Mouse (Mus musculus) left cerebral cortex, postnatal 14 days (tissue): Measurements from ENCODE around the gene Acox3. TPM values are rescaled to one million over a fixed set of nuclear protein-coding genes. Genes with fewer than 3 reads are reported as not detected.
A peak's percentile ranks its signal among the peaks of the same experiment; 100 is the strongest.
"Not testable (repeated sequence)": the region's sequence is repeated elsewhere in the genome, so short reads cannot be mapped to it uniquely, and the experiment has no call there.

Experiments used
- DNase-seq, 2 experiments: peaks; one replicate each; pipeline ENCODE4 v3.0.0; 2021 to 2022; ENCODE audit warnings: low spot score in 2 of 2, mixed read lengths in 1 of 2
- intact Hi-C: fragments of 180-260 bp; cut with DNase I; formaldehyde crosslinking; loops from one replicate; pipeline ENCODE4 v1.15.1; 2025
- total RNA-seq, 2 experiments: library from RNA; stranded (reverse); gene quantifications; 2 replicates each; pipeline ENCODE4 v1.2.3; 2021

Acox3 gene
- total RNA-seq, 2 experiments from 2014 or later: 24.8 to 29.5 TPM

- intact Hi-C loops: no loop called here
- DNase-seq: peak; percentile 87 to 92
Observed at GRCm38 (mm10) chr5:35574653-35575599, 7.9 kb upstream of the Acox3 start, which contains the start of gene Trmt44. TSS of gene Trmt44 (minus strand) at chr5:35575070.

- intact Hi-C loops: no loop called here
- DNase-seq: no peak
Observed at GRCm38 (mm10) chr5:35576409-35577020, 6.3 kb upstream of the Acox3 start.

GRCm38 (mm10) chr5:35578411-35578810 lies 4.4 kb upstream of the Acox3 start:
- intact Hi-C loops: no loop called here
- DNase-seq: no peak

GRCm38 (mm10) chr5:35579247-35579893 lies 3.5 kb upstream of the Acox3 start:
- no peak for DNase-seq
- intact Hi-C loops: no loop called here

- intact Hi-C loops: loop anchor here (10.0 kb wide), 1 partner anchor 284 kb away; no protein-coding TSS in a partner anchor
- no peak for DNase-seq
Observed at GRCm38 (mm10) chr5:35580156-35580922, 2.5 kb upstream of the Acox3 start.

GRCm38 (mm10) chr5:35583221-35583783 lies 462 bp downstream of the Acox3 start:
- intact Hi-C loops: loop anchor here (10.0 kb wide), 1 partner anchor 281 kb away; no protein-coding TSS in a partner anchor
- DNase-seq: no peak

- DNase-seq: not testable (repeated sequence)
- intact Hi-C loops: loop anchor here (10.0 kb wide), 1 partner anchor 281 kb away; no protein-coding TSS in a partner anchor
Observed at GRCm38 (mm10) chr5:35584259-35584658, 1.4 kb downstream of the Acox3 start.

- no peak for DNase-seq
- intact Hi-C loops: no loop called here
Observed at GRCm38 (mm10) chr5:35591497-35591896, 8.7 kb downstream of the Acox3 start.

- intact Hi-C loops: no loop called here
- DNase-seq: no peak
Observed at GRCm38 (mm10) chr5:35592081-35592736, 9.4 kb downstream of the Acox3 start.

GRCm38 (mm10) chr5:35592824-35593223 lies 10.0 kb downstream of the Acox3 start:
- intact Hi-C loops: no loop called here

GRCm38 (mm10) chr5:35593272-35593671 lies 10.4 kb downstream of the Acox3 start:
- intact Hi-C loops: no loop called here
- no peak for DNase-seq

More at GRCm38 (mm10) chr5:35592824-35593223, 10.0 kb downstream of the Acox3 start:
- no peak for DNase-seq

- intact Hi-C loops: loop anchor here (1.0 to 5.0 kb wide), 2 partner anchors 103 to 120 kb away; no protein-coding TSS in a partner anchor
- DNase-seq: no peak
Observed at GRCm38 (mm10) chr5:35594768-35595167, 11.9 kb downstream of the Acox3 start.

GRCm38 (mm10) chr5:35595706-35596105 lies 12.9 kb downstream of the Acox3 start:
- intact Hi-C loops: loop anchor here (1.0 to 5.0 kb wide), 3 partner anchors 86 to 119 kb away; no protein-coding TSS in a partner anchor
- DNase-seq: peak; percentile 72 to 85

GRCm38 (mm10) chr5:35596169-35597160 lies 13.6 kb downstream of the Acox3 start:
- no peak for DNase-seq
- intact Hi-C loops: loop anchor here (1.0 to 5.0 kb wide), 2 partner anchors 85 to 101 kb away; no protein-coding TSS in a partner anchor

GRCm38 (mm10) chr5:35600233-35600632 lies 17.4 kb downstream of the Acox3 start:
- intact Hi-C loops: no loop called here
- no peak for DNase-seq

GRCm38 (mm10) chr5:35601526-35601925 lies 18.7 kb downstream of the Acox3 start:
- intact Hi-C loops: no loop called here
- no peak for DNase-seq

- intact Hi-C loops: no loop called here
- no peak for DNase-seq
Observed at GRCm38 (mm10) chr5:35605355-35605754, 22.5 kb downstream of the Acox3 start.
